Mouse (Mus musculus): ENCODE data around the gene Ikbke.

DNA sequence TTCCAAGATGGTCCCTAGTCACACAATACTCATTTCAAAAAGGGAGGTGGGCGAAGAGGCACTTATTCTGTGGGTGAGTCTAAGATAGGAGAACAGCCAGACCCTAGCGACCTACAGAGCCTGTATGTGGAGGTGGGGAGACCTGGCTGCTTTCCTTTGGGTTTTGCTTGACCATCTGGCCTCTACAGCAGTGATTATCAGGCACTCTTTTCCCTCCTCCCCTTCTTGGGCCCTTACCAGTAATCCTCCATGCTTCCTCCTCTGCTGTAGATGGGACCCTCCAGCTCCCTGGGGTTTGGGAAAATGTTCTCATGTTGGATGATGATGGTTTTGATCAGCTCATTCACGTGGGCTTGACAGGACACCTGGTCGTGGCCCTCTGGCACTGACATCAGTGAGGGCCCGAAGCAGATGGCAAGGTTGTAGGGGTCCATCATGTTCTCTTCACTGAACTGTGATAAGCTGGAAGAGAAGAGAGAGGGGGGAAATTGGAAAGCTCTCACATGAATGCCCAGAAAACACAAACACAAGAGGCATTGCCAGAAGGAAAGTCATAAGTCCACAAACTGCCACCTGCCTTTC, 30.9 kb upstream of the Ikbke start:
- TF ChIP-seq CTCF (IDR thresholded peaks at IDR 0.05; ENCODE audit: borderline replicate concordance, insufficient read depth, low read depth, low read length) (no peak), POLR2A (IDR thresholded peaks at IDR 0.05; ENCODE audit: borderline replicate concordance, insufficient read depth, low read length) (no peak)
